Mouse (Mus musculus) CD4-positive, CD25-positive, alpha-beta regulatory T cell (primary cell): ENCODE results near the gene Gk5. TPM values are rescaled to one million over a fixed set of nuclear protein-coding genes. Genes with fewer than 3 reads are reported as not detected.

ENCODE experiments used
- polyA plus RNA-seq: library from polyadenylated mRNA; unstranded; fragments of 100-300 nt; shearing (Covaris generic); gene quantifications from one replicate; pipeline ENCODE4 v1.2.1, GENCODE M21; 2017

Gk5 gene
- 2.5 TPM for polyA plus RNA-seq

GRCm38 (mm10) chr9:96118861-96119772 lies at the start of gene Gk5:
Gk5 (plus strand) TSS chr9:96119362.

GRCm38 (mm10) chr9:96195885-96196622 lies 76.9 kb downstream of the Gk5 start, which contains the start of gene Tfdp2:
Tfdp2 (plus strand) TSS chr9:96196275.

Other genes starting within 250 kb of the Gk5 start
- 49.5 TPM for gene Xrn1, start 164.6 kb upstream of the Gk5 start, polyA plus RNA-seq
- gene Tfdp2, start 76.9 kb downstream of the Gk5 start, polyA plus RNA-seq: 32.9 TPM
- gene Atp1b3, start 245.1 kb downstream of the Gk5 start, polyA plus RNA-seq: 973 TPM